Mouse (Mus musculus) erythroblast, adult 5-6 weeks (primary cell): ENCODE results near the gene Esd. TPM values are rescaled to one million over a fixed set of nuclear protein-coding genes. Genes with fewer than 3 reads are reported as not detected.

Source experiments
- ATAC-seq: replicated peaks from 2 replicates; pipeline ENCODE4 v1.8.0; 2016; ENCODE audit warnings: moderate number of reproducible peaks, mild to moderate bottlenecking, moderate TSS enrichment, inconsistent platforms; ENCODE audit not compliant: poor library complexity, low FRiP score, severe bottlenecking
- total RNA-seq, 2 experiments: library from RNA; stranded (forward) in 1 of 2; stranded (reverse) in 1 of 2; fragments of 150-400 nt in 1 of 2; fragments of 200-764, 138-1000 nt in 1 of 2; gene quantifications; 2 replicates each; pipeline versions ENCODE4 v1.2.3 to v1.2.4; 2015 to 2017; ENCODE audit warnings: low replicate concordance in 2 of 2

Gene Esd
- total RNA-seq (2015; ENCODE audit: low replicate concordance) (56.4 and 74.9 TPM in 2 replicates), total RNA-seq (2017; ENCODE audit: low replicate concordance) (50.2 and 57.3 TPM in 2 replicates)

GRCm38 (mm10) chr14:74732079-74732783, at the start of gene Esd:
Esd (plus strand) TSS chr14:74732297.
- peak; percentile 97 for ATAC-seq

- ATAC-seq: no peak
Measured at GRCm38 (mm10) chr14:74684298-74684978, 47.7 kb upstream of the Esd start.

GRCm38 (mm10) chr14:74691963-74692362, 40.1 kb upstream of the Esd start:
- ATAC-seq: no peak

GRCm38 (mm10) chr14:74696766-74697165, 35.3 kb upstream of the Esd start:
- no peak for ATAC-seq

- no peak for ATAC-seq
Measured at GRCm38 (mm10) chr14:74697432-74697831, 34.7 kb upstream of the Esd start.

GRCm38 (mm10) chr14:74699241-74699640, 32.9 kb upstream of the Esd start:
- no peak for ATAC-seq

GRCm38 (mm10) chr14:74703930-74704329, 28.2 kb upstream of the Esd start:
- no peak for ATAC-seq

- peak; percentile 79 for ATAC-seq
Measured at GRCm38 (mm10) chr14:74709054-74709453, 23.0 kb upstream of the Esd start.

- ATAC-seq: no peak
Measured at GRCm38 (mm10) chr14:74723541-74723940, 8.6 kb upstream of the Esd start.

GRCm38 (mm10) chr14:74731221-74732078, 647 bp upstream of the Esd start:
- no peak; the same call in 1 of the 2 replicates for ATAC-seq

GRCm38 (mm10) chr14:74733397-74733796, 1.3 kb downstream of the Esd start:
- ATAC-seq: no peak

- ATAC-seq: no peak
Measured at GRCm38 (mm10) chr14:74735471-74735870, 3.4 kb downstream of the Esd start.

- ATAC-seq: no peak
Measured at GRCm38 (mm10) chr14:74736850-74737249, 4.8 kb downstream of the Esd start.

- peak; percentile 82 for ATAC-seq
Measured at GRCm38 (mm10) chr14:74764191-74764918, 32.3 kb downstream of the Esd start.

- ATAC-seq: no peak
Measured at GRCm38 (mm10) chr14:74767892-74768291, 35.8 kb downstream of the Esd start.

GRCm38 (mm10) chr14:74774046-74774619, 42.0 kb downstream of the Esd start:
- no peak for ATAC-seq

- ATAC-seq: no peak
Measured at GRCm38 (mm10) chr14:74784243-74784934, 52.3 kb downstream of the Esd start.

GRCm38 (mm10) chr14:74787717-74788116, 55.6 kb downstream of the Esd start:
- no peak for ATAC-seq

- ATAC-seq: no peak
Measured at GRCm38 (mm10) chr14:74788766-74789165, 56.7 kb downstream of the Esd start.
